Mouse (Mus musculus) kidney, postnatal 14 days (tissue): ENCODE results near the gene Serpinb3c.
"Not testable (repeated sequence)": the region's sequence is repeated elsewhere in the genome, so short reads cannot be mapped to it uniquely, and the experiment has no call there.

Source experiments
- DNase-seq: peaks from one replicate; pipeline ENCODE4 v3.0.0; 2022; ENCODE audit warnings: mixed read lengths

Gene Serpinb3c

DNA sequence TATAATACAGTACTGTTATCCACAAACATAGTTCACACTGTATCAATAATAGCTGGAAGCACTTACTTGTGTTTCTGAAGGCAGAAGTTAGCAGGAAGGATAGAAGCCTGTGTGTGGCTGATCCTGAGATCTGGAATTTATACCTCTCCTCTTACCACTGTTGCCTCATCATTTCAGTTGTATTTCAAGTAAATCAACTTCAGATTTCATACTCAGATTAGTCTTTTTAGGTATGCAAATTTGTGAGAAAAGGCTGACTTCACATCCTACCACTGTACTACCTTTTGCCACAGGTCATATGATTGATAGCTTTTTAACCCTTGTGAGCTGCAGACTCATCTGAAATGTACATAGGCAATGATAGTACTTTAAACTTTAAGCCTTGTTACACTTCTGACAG is at the start of gene Serpinb3c, which contains the start of gene Serpinb3b:
Gene Serpinb3c, minus strand, starts transcription at position 111 of the 400 bp plus-strand sequence.
Gene Serpinb3b, minus strand, starts transcription at position 101 of the 400 bp plus-strand sequence.
- DNase-seq: not testable (repeated sequence)

DNA sequence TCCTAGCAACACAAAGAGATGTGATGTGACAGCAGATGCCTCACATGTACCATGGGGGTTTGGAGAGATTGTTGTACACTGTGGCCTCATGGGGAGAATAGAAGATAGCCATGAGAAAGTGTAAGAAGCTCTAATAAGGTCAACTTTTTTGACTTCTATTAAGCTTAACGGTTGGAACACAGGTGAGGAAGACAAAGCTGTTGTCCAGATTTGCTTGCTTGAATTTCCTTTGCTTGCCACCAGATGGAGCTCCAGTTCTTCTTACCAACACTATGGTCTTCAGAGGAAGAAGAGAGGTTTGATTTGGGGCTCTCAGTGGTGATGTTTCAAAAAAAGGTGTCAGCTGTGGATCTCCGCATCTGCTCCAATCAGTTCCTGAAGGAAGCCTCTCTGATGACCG is 35.0 kb downstream of the Serpinb3c start:
- DNase-seq: not testable (repeated sequence)
